ENCODE assay signal across 8 mouse cellular contexts in the genomic region with DNA sequence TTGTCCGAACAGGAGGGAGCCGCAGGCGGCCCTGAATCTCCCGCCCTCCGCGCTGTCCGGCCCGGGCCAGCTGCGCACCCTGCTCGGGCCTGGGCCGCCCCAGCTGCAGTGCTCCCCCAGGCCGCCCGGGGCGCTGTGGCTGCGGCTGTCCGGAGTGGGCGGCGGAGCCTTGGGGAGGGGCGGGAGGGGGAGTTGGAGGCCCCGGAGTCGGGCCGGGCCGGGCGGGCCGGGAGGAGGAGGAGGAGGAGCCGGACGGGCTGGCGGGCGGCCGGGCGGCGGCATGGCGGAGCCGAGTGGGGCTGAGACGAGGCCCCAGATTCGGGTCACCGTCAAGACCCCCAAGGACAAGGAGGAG. TPM values are rescaled to one million over a fixed set of nuclear protein-coding genes. Genes with fewer than 3 reads are reported as not detected.
A peak's percentile ranks its signal among the peaks of the same experiment; 100 is the strongest.
DNase-seq lines count a peak whose midpoint lies in the region; ATAC-seq and TF ChIP-seq lines count a peak whose summit lies in the region.

A gene (plus strand): TSS at position 234 of the 355 bp plus-strand sequence.

- H3K27ac ChIP-seq in intestine, postnatal 0 days (ENCODE audit: low read depth, low read length): peak within 1 kb of the TSS; percentile 91
- peak within 1 kb of the TSS; percentile 93 for H3K27ac ChIP-seq in midbrain, embryonic 11.5 days (ENCODE audit: low read depth, low read length)

- peaks cover 24% of the 10 kb centered on the region for H3K36me3 ChIP-seq in intestine, postnatal 0 days (ENCODE audit: control insufficient read depth, insufficient read depth)
- H3K36me3 ChIP-seq in midbrain, embryonic 11.5 days (ENCODE audit: control insufficient read depth, insufficient read depth, low read length): peaks cover 17% of the 10 kb centered on the region; the same call in 1 of the 2 replicates

- H3K9ac ChIP-seq in intestine, postnatal 0 days (ENCODE audit: low read depth, low read length): peak within 1 kb of the TSS; percentile 85
- peak within 1 kb of the TSS; percentile 80 for H3K9ac ChIP-seq in midbrain, embryonic 11.5 days (ENCODE audit: low read length)

- no peaks in the 10 kb centered on the region for H3K9me3 ChIP-seq in intestine, postnatal 0 days (ENCODE audit: control insufficient read depth)
- no peaks in the 10 kb centered on the region for H3K9me3 ChIP-seq in midbrain, embryonic 11.5 days (ENCODE audit: control insufficient read depth, low read length)

- intact Hi-C loops in left cerebral cortex, postnatal 4 days (cut with DNase I): no loop called here

- under 1% methylated on average over 26 of the region's 37 CpGs for WGBS in intestine, postnatal 0 days
- WGBS in midbrain, embryonic 11.5 days: under 1% methylated on average over 28 of the region's 37 CpGs

- TF ChIP-seq CTCF in intestine, postnatal 0 days (IDR thresholded peaks at IDR 0.05; ENCODE audit: low read depth): peak; percentile 87

- peak; percentile 96 to 98 for DNase-seq in adrenal gland, adult 18-20 months (ENCODE audit: low spot score in 2 of 2)
- peak; percentile 98 for DNase-seq in embryo, embryonic 9.5 days (ENCODE audit: extremely low spot score)
- DNase-seq in gonadal fat pad, adult 2 months (ENCODE audit: low read depth): no peak
- DNase-seq in left cerebral cortex, postnatal 4 days: peak; percentile 94
- peak; percentile 100 for DNase-seq in midbrain, embryonic 11.5 days (ENCODE audit: low spot score, missing footprints)
- DNase-seq in right cerebral cortex, postnatal 4 days: peak; percentile 88
- DNase-seq in yolk sac, embryonic 10.5 days (ENCODE audit: low spot score): peak; percentile 95

- peak; percentile 81 for ATAC-seq in intestine, postnatal 0 days
- ATAC-seq in midbrain, embryonic 11.5 days (ENCODE audit: low FRiP score): peak; percentile 91

- H3K4me3 ChIP-seq in intestine, postnatal 0 days (ENCODE audit: low read depth, low read length): peak within 1 kb of the TSS; percentile 83
- H3K4me3 ChIP-seq in midbrain, embryonic 11.5 days (ENCODE audit: low read depth, low read length): peak within 1 kb of the TSS; percentile 79

- H3K4me2 ChIP-seq in intestine, postnatal 0 days (replicated peaks; ENCODE audit: low read depth): peak within 1 kb of the TSS; percentile 93
- peak within 1 kb of the TSS; percentile 66 for H3K4me2 ChIP-seq in midbrain, embryonic 11.5 days

- no peaks in the 10 kb centered on the region for H3K27me3 ChIP-seq in intestine, postnatal 0 days (replicated peaks; ENCODE audit: control insufficient read depth, insufficient read depth, low read length)
- no peaks in the 10 kb centered on the region for H3K27me3 ChIP-seq in midbrain, embryonic 11.5 days (ENCODE audit: control insufficient read depth, insufficient read depth, low read length)

- H3K4me1 ChIP-seq in intestine, postnatal 0 days (replicated peaks; ENCODE audit: control insufficient read depth, insufficient read depth, low read length): no peaks in the 10 kb centered on the region
- H3K4me1 ChIP-seq in midbrain, embryonic 11.5 days (ENCODE audit: control insufficient read depth, insufficient read depth, low read length): peaks cover 13% of the 10 kb centered on the region

RNA-seq across cellular contexts. Expression of the gene that starts here (rescaled TPM):
- 10 to 100 TPM; 72.9 to 96.6 TPM for total RNA-seq in adrenal gland, adult 18-20 months (2021)
- polyA plus RNA-seq in gonadal fat pad, adult 2 months (2012; rRNA removed): 68.4 and 69.1 TPM in 2 replicates
- 17.3 and 19.2 TPM in 2 replicates for polyA plus RNA-seq in intestine, postnatal 0 days (2015; fragmentation: Nextera tagmentation; extraction: Ambion mirVana)
- 100 to 1,000 TPM in 1 of 2 experiments, 10 to 100 TPM in 1; 97.5 to 105 TPM for total RNA-seq in left cerebral cortex, postnatal 4 days (2021)
- 72.4 and 73.0 TPM in 2 replicates for polyA plus RNA-seq in midbrain, embryonic 11.5 days (2014; fragmentation: Nextera tagmentation; extraction: Ambion mirVana)
